Mouse (Mus musculus): Measurements from ENCODE around the gene Ccdc24. TPM values are rescaled to one million over a fixed set of nuclear protein-coding genes. Genes with fewer than 3 reads are reported as not detected.

The Ccdc24 gene
- polyA plus RNA-seq, 1 experiment from 2014 or later, result 2.0 TPM

DNA sequence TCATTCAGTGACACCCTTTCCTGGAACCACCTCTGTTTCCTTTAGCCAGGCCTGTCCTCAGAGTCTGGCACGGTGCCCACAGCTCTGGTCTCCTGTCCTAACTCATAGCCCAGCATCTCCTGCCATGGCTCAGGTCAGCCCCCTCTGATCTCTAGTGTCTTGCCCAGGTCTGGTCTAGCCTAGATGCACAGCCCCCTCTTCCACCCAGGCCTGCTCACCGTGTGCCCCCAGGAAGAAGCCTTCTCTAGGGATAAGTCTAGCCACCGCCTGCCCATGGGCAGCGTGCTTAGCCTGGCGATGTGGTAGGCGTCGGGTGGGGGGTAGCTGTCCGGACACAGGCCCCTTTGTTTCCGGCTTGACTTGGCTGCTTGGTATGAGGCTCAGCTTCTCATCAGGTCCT, 17.2 kb downstream of the Ccdc24 start:
- ATAC-seq (ENCODE audit: low read depth), result no peak
- no peak overlapping the region for H3K9ac ChIP-seq (ENCODE audit: low read length)

GRCm38 (mm10) chr4:117852152-117852868, 20.0 kb downstream of the Ccdc24 start:
- peak; percentile 10; the same call in 1 of the 2 replicates for ATAC-seq (ENCODE audit: low read depth)
- Histone ChIP-seq H3K36me3 (ENCODE audit: control insufficient read depth, insufficient read depth, low read length) (no peaks in the 10 kb centered on the region), H3K4me1 (replicated peaks; ENCODE audit: control insufficient read depth, insufficient read depth, low read length) (peaks cover 10% of the 10 kb centered on the region; the same call in 1 of the 2 replicates), H3K9ac (ENCODE audit: low read length) (no peak overlapping the region), H3K4me3 (ENCODE audit: low read length) (no peak overlapping the region), H3K27me3 (ENCODE audit: control insufficient read depth, insufficient read depth, low read depth, low read length) (no peaks in the 10 kb centered on the region; the same call in 1 of the 2 replicates), H3K9me3 (ENCODE audit: control insufficient read depth, low read length) (no peaks in the 10 kb centered on the region), H3K4me2 (ENCODE audit: low read depth, low read length) (no peak overlapping the region), H3K27ac (ENCODE audit: low read length) (no peak overlapping the region)
- 65% methylated on average over 10 of the region's 10 CpGs for WGBS

More for the DNA sequence above, 17.2 kb downstream of the Ccdc24 start:
- Histone ChIP-seq H3K4me3 (ENCODE audit: low read length) (no peak overlapping the region), H3K36me3 (ENCODE audit: control insufficient read depth, insufficient read depth, low read length) (no peaks in the 10 kb centered on the region), H3K27ac (ENCODE audit: low read length) (no peak overlapping the region), H3K4me1 (replicated peaks; ENCODE audit: control insufficient read depth, insufficient read depth, low read length) (peaks cover 10% of the 10 kb centered on the region; the same call in 1 of the 2 replicates), H3K9me3 (ENCODE audit: control insufficient read depth, low read length) (no peaks in the 10 kb centered on the region), H3K4me2 (ENCODE audit: low read depth, low read length) (no peak overlapping the region), H3K27me3 (ENCODE audit: control insufficient read depth, insufficient read depth, low read depth, low read length) (no peaks in the 10 kb centered on the region; the same call in 1 of the 2 replicates)
- 73% methylated on average over 9 of the region's 9 CpGs for WGBS

GRCm38 (mm10) chr4:117850871-117851270, 21.5 kb downstream of the Ccdc24 start:
- Histone ChIP-seq H3K4me2 (ENCODE audit: low read depth, low read length) (no peak overlapping the region), H3K27me3 (ENCODE audit: control insufficient read depth, insufficient read depth, low read depth, low read length) (no peaks in the 10 kb centered on the region; the same call in 1 of the 2 replicates), H3K4me1 (replicated peaks; ENCODE audit: control insufficient read depth, insufficient read depth, low read length) (peaks cover 14% of the 10 kb centered on the region; the same call in 1 of the 2 replicates), H3K4me3 (ENCODE audit: low read length) (no peak overlapping the region), H3K9ac (ENCODE audit: low read length) (no peak overlapping the region), H3K36me3 (ENCODE audit: control insufficient read depth, insufficient read depth, low read length) (no peaks in the 10 kb centered on the region), H3K9me3 (ENCODE audit: control insufficient read depth, low read length) (no peaks in the 10 kb centered on the region), H3K27ac (ENCODE audit: low read length) (no peak overlapping the region)
- no peak for ATAC-seq (ENCODE audit: low read depth)
- 75% methylated on average over 7 of the region's 7 CpGs for WGBS

GRCm38 (mm10) chr4:117850176-117850575, 22.2 kb downstream of the Ccdc24 start:
- Histone ChIP-seq H3K4me3 (ENCODE audit: low read length) (no peak overlapping the region), H3K4me2 (ENCODE audit: low read depth, low read length) (no peak overlapping the region), H3K36me3 (ENCODE audit: control insufficient read depth, insufficient read depth, low read length) (no peaks in the 10 kb centered on the region), H3K4me1 (replicated peaks; ENCODE audit: control insufficient read depth, insufficient read depth, low read length) (peaks cover 8% of the 10 kb centered on the region; the same call in 1 of the 2 replicates), H3K27me3 (ENCODE audit: control insufficient read depth, insufficient read depth, low read depth, low read length) (no peaks in the 10 kb centered on the region; the same call in 1 of the 2 replicates), H3K9me3 (ENCODE audit: control insufficient read depth, low read length) (no peaks in the 10 kb centered on the region), H3K9ac (ENCODE audit: low read length) (no peak overlapping the region), H3K27ac (ENCODE audit: low read length) (no peak overlapping the region)
- no peak for ATAC-seq (ENCODE audit: low read depth)
- 85% methylated on average over 7 of the region's 7 CpGs for WGBS

DNA sequence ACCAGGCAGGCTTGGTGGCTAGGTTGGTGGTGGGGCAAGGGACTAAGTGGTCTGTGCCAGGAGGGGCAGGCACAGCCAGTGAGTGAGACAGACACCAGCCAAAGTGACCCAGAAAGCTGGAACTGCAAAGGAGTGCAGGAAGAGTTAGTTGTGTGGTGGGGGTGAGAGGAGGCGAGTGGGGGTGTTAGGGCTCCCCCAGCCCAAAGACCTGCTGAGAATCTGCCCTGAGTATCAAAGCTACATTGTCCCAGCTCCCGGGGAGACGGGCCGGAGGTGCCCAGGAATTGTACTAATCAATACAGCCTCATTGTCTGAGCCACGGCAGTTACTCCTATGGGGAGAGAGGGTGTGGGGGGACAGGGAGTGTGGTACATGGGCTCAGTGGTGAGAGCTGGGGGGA, 22.9 kb downstream of the Ccdc24 start:
- Histone ChIP-seq H3K4me1 (replicated peaks; ENCODE audit: control insufficient read depth, insufficient read depth, low read length) (peaks cover 8% of the 10 kb centered on the region; the same call in 1 of the 2 replicates), H3K27me3 (ENCODE audit: control insufficient read depth, insufficient read depth, low read depth, low read length) (no peaks in the 10 kb centered on the region; the same call in 1 of the 2 replicates), H3K9ac (ENCODE audit: low read length) (no peak overlapping the region), H3K36me3 (ENCODE audit: control insufficient read depth, insufficient read depth, low read length) (no peaks in the 10 kb centered on the region), H3K27ac (ENCODE audit: low read length) (no peak overlapping the region), H3K9me3 (ENCODE audit: control insufficient read depth, low read length) (no peaks in the 10 kb centered on the region), H3K4me3 (ENCODE audit: low read length) (no peak overlapping the region), H3K4me2 (ENCODE audit: low read depth, low read length) (no peak overlapping the region)
- WGBS, result 85% methylated on average over 5 of the region's 5 CpGs
- ATAC-seq (ENCODE audit: low read depth), result no peak

DNA sequence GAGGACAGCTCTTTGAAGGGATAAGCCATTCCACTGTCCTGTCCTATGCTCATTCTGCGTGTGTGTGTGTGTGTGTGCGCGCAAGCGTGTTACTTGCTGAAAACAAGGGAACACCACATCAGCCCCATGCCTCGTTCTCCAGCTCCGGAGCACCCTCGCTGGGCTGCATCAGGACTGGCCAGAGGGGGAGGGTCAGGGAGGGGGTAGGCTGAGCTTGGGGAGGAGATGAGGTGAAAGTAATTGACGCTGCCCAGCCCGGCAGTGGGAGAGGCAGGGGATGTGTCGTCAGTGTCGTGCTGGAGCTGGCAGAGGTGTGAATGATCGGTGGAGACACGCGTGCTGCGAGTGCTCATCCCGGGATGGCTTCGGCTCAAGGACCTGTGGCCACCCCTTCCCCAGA, 23.3 kb downstream of the Ccdc24 start:
- Histone ChIP-seq H3K4me3 (ENCODE audit: low read length) (no peak overlapping the region), H3K36me3 (ENCODE audit: control insufficient read depth, insufficient read depth, low read length) (no peaks in the 10 kb centered on the region), H3K9ac (ENCODE audit: low read length) (no peak overlapping the region), H3K4me1 (replicated peaks; ENCODE audit: control insufficient read depth, insufficient read depth, low read length) (peaks cover 8% of the 10 kb centered on the region; the same call in 1 of the 2 replicates), H3K27me3 (ENCODE audit: control insufficient read depth, insufficient read depth, low read depth, low read length) (no peaks in the 10 kb centered on the region; the same call in 1 of the 2 replicates), H3K27ac (ENCODE audit: low read length) (no peak overlapping the region), H3K9me3 (ENCODE audit: control insufficient read depth, low read length) (no peaks in the 10 kb centered on the region), H3K4me2 (ENCODE audit: low read depth, low read length) (no peak overlapping the region)
- WGBS, result 57% methylated on average over 17 of the region's 17 CpGs
- no peak for ATAC-seq (ENCODE audit: low read depth)

GRCm38 (mm10) chr4:117847011-117847410, 25.3 kb downstream of the Ccdc24 start:
- Histone ChIP-seq H3K27ac (ENCODE audit: low read length) (peak overlapping the region; percentile 30; the same call in 1 of the 2 replicates), H3K4me2 (ENCODE audit: low read depth, low read length) (no peak overlapping the region), H3K9me3 (ENCODE audit: control insufficient read depth, low read length) (no peaks in the 10 kb centered on the region), H3K4me3 (ENCODE audit: low read length) (no peak overlapping the region), H3K9ac (ENCODE audit: low read length) (peak overlapping the region; percentile 11; the same call in 1 of the 2 replicates), H3K4me1 (replicated peaks; ENCODE audit: control insufficient read depth, insufficient read depth, low read length) (peaks cover 5% of the 10 kb centered on the region; the same call in 1 of the 2 replicates), H3K36me3 (ENCODE audit: control insufficient read depth, insufficient read depth, low read length) (no peaks in the 10 kb centered on the region), H3K27me3 (ENCODE audit: control insufficient read depth, insufficient read depth, low read depth, low read length) (no peaks in the 10 kb centered on the region)
- WGBS, result 48% methylated on average over 2 of the region's 2 CpGs
- ATAC-seq (ENCODE audit: low read depth), result peak; percentile 73

GRCm38 (mm10) chr4:117846261-117846660, 26.1 kb downstream of the Ccdc24 start:
- H3K4me2 ChIP-seq (ENCODE audit: low read depth, low read length), result no peak overlapping the region
- H3K27ac ChIP-seq (ENCODE audit: low read length), result no peak overlapping the region
- no peak for ATAC-seq (ENCODE audit: low read depth)
- H3K4me1 ChIP-seq (replicated peaks; ENCODE audit: control insufficient read depth, insufficient read depth, low read length), result peaks cover 5% of the 10 kb centered on the region; the same call in 1 of the 2 replicates
- no peak overlapping the region for H3K4me3 ChIP-seq (ENCODE audit: low read length)
- H3K9ac ChIP-seq (ENCODE audit: low read length), result no peak overlapping the region
- H3K27me3 ChIP-seq (ENCODE audit: control insufficient read depth, insufficient read depth, low read depth, low read length), result no peaks in the 10 kb centered on the region
- no peaks in the 10 kb centered on the region for H3K9me3 ChIP-seq (ENCODE audit: control insufficient read depth, low read length)
- H3K36me3 ChIP-seq (ENCODE audit: control insufficient read depth, insufficient read depth, low read length), result no peaks in the 10 kb centered on the region
- 94% methylated on average over 4 of the region's 4 CpGs for WGBS

- Histone ChIP-seq H3K4me2 (ENCODE audit: low read depth, low read length) (no peak overlapping the region), H3K9me3 (ENCODE audit: control insufficient read depth, low read length) (no peaks in the 10 kb centered on the region), H3K4me1 (replicated peaks; ENCODE audit: control insufficient read depth, insufficient read depth, low read length) (peaks cover 5% of the 10 kb centered on the region; the same call in 1 of the 2 replicates), H3K4me3 (ENCODE audit: low read length) (no peak overlapping the region), H3K9ac (ENCODE audit: low read length) (no peak overlapping the region), H3K27me3 (ENCODE audit: control insufficient read depth, insufficient read depth, low read depth, low read length) (no peaks in the 10 kb centered on the region), H3K27ac (ENCODE audit: low read length) (no peak overlapping the region), H3K36me3 (ENCODE audit: control insufficient read depth, insufficient read depth, low read length) (no peaks in the 10 kb centered on the region)
- WGBS, result 80% methylated on average over 11 of the region's 11 CpGs
- ATAC-seq (ENCODE audit: low read depth), result no peak
Measured at GRCm38 (mm10) chr4:117845316-117845715, 27.0 kb downstream of the Ccdc24 start.

Data from lung, embryonic 16.5 days (tissue).